Mouse (Mus musculus) cerebellum, adult 11-12 months (tissue): ENCODE data around the gene Prr19.

Experiments used
- DNase-seq: peaks from one replicate; pipeline ENCODE4 v3.0.0; 2022

Gene Prr19

DNA sequence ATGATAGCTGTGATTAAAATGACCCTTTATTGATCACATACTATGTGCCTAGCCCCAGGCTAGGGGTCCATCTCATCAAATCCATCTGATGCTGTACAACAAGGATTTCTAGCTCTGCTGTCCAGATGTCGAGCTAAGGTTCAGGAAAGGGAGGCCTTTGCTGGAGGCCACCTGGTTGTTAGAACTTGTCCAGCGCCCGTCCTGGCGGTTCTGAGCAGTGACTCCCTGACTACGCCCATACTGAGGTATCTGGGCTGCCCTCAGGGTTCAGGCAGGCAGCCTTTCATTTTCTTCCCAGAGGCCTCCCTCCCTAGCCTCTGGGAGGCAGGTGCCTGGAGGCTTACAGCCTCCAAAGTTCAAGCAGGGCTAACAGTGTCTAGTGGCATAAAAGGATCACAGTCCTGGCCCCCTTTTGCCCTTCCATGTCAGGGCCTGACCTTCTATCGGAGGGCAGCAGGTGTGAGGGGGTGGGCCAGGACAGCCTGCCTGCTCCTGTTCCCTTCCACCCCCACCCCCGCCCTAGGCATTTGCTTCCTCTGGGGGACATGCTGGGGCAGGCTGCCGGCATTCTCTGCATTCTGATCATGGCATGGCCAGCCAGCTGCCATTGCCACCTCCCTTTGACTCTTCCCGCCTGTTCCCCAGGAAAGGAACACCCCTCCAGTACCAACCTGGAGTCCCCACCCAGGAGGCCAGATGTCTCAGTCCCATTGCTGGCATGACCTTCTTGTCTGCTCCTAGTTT lies 25.5 kb upstream of the Prr19 start:
- peak; percentile 47 for DNase-seq

DNA sequence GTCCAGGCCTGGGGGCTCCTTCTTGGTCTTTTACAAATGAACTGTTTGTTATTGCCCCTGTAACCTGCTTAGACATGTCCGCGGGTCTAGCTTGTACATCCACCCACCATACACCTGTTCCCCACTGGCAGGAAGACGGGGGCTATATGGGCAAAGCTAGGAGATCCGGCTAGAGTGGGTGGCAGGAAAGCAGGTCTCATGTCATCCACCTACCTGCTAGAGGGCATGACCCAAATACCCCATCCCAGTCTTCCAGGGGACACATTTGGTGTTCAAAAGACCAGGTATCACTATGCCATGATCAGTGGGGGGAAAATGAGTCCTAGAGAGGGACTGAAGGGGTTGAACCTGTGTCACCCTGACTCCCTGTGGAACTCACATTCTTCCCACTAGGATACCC lies 23.8 kb upstream of the Prr19 start:
- peak; percentile 56 for DNase-seq

DNA sequence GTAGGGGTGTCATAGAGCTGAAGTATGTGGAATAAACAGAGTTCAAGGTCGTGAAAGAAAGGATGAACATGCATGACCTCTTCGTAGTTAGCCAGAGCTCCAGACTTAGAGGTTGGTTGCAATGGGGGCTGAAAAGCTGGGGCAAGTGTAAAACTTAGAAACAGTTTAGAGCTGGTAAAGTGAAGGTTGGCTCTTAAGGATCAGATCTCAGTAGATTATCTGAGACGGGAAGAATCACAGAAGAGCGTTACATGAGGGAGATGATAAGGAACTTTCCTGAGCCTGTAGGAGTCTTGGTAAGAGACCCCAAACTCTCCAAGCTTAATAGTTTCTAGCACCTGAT lies 23.2 kb upstream of the Prr19 start:
- DNase-seq = no peak

DNA sequence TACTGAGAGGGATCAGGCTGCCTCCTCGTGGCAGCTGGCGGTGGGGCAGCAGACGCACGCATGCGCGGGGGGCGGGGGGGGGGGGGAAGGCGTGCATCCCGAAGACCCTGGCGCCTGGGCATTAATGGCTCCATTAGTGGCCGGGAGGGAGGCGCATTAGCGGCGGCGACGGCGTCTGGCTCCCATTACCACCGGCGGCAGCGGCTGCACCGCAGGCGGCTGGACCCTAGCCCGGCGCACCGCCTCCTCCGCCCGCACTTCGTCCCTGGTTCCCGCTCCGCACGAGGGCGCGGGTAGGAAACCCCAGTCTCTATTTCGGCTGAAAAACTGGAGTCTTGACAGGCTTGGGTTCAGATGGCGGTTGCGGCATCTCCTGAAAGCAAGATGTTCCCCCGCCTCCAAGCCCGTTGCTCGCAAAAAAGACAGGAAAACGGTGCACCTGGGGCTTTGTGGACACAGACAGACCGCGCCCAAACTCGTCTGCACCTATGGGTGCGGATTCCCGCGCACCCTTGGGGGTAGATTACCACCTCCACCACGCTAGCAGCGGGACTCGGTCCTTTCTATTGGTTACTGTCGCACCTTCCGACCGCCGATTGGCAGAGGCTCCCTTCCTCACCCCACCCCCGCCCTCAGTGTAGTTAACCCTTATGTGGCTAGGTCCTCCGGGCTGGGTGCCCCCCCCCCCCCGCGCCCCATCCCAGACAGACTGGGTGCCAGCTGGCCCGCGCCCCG lies 22.7 kb upstream of the Prr19 start:
- DNase-seq = peak; percentile 93

GRCm38 (mm10) chr7:25279076-25279860 lies 21.9 kb upstream of the Prr19 start:
- DNase-seq = peak; percentile 95

- DNase-seq = peak; percentile 83
Measured at GRCm38 (mm10) chr7:25279861-25280791, 21.1 kb upstream of the Prr19 start.

GRCm38 (mm10) chr7:25281166-25281733 lies 20.0 kb upstream of the Prr19 start:
- DNase-seq = peak; percentile 61

GRCm38 (mm10) chr7:25281734-25282601 lies 19.2 kb upstream of the Prr19 start:
- peak; percentile 98 for DNase-seq

DNA sequence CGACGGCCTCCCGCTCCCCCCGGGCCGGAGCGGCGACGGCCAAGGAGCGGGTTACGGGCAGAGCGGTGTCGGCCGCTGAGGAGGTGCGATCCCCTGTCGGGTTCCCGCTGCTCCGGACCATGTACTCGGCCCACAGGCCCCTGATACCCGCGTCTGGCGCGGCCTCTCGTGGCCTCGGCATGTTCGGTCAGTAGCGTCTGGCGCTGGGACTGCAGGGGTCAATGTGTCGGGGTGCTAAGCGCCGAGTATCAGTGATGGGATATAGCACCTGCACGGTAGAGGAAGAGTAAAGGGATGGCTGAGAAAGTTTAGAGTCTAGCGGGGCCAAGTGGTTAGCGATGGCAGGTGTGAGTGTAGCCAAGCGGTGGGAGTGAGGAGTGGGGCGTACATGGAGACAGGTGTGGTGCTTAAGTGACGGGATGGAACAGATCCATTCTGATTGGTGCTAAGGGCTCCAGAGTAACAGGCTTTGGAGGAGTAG lies 18.4 kb upstream of the Prr19 start:
- peak; percentile 83 for DNase-seq

GRCm38 (mm10) chr7:25283637-25284036 lies 17.6 kb upstream of the Prr19 start:
- peak; percentile 60 for DNase-seq

DNA sequence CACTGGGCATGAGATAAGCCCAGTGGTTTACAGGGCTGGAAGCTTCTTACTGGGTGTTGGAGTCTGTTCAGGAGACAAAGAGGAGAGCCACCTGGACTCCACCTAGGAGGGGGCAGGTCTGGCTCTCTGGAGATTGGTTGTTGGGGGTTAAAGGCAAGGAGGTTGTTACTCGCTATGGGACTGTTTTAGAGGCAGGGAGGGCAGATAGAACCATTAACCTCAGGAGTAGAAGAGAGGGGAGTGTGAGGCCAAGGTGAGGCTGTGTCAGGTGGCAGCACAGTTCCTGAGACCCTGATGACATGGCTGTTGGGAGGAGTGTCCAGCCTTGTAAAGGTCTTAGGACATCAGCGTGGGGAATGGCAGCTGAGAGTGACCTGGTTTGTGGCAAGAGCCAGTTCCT lies 17.0 kb upstream of the Prr19 start:
- peak; percentile 48 for DNase-seq

DNA sequence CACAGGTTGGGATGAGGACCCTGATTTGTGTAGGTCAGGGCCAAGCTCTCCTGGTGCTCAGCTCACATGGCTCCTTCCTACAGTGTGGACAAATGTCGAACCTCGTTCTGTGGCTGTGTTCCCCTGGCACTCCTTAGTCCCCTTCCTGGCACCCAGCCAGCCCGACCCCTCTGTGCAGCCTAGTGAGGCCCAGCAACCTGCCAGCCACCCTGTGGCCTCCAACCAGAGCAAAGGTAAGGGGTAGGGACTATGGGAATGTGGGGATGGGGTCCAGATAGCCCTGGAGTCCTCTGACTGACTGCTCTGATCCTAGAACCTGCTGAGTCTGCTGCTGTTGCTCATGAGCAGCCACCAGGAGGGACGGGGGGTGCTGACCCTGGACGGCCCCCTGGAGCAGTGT lies 16.4 kb upstream of the Prr19 start:
- DNase-seq = peak; percentile 74

DNA sequence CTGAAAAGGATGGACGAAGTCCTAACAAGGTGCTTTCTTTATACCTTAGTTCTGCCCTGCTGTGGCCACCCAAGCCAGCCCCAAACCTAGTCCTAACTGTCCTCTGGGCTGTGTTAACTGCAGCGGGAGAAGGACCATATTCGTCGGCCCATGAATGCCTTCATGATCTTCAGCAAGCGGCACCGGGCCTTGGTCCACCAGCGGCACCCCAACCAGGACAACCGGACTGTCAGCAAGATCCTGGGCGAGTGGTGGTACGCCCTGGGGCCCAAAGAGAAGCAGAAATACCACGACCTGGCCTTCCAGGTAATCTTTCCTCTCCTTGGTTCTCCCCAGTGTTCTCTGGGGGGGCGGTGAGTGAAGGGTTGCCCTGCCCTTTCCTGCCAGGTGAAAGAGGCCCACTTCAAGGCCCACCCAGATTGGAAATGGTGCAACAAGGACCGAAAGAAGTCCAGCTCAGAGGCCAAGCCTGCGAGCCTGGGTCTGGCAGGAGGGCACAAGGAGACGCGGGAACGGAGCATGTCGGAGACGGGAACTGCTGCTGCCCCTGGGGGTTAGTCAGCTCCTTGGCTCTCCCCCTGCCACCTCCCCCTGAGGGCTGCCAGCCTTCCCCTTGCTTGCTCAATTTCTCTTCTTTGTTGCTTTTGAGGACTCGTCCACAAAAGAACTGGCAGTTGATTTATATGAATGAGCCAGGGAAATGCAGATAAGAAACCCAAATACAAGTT lies 15.5 kb upstream of the Prr19 start:
- DNase-seq = peak; percentile 33

GRCm38 (mm10) chr7:25286989-25287388 lies 14.2 kb upstream of the Prr19 start:
- DNase-seq = peak; percentile 37

GRCm38 (mm10) chr7:25288011-25288410 lies 13.2 kb upstream of the Prr19 start:
- peak; percentile 30 for DNase-seq

DNA sequence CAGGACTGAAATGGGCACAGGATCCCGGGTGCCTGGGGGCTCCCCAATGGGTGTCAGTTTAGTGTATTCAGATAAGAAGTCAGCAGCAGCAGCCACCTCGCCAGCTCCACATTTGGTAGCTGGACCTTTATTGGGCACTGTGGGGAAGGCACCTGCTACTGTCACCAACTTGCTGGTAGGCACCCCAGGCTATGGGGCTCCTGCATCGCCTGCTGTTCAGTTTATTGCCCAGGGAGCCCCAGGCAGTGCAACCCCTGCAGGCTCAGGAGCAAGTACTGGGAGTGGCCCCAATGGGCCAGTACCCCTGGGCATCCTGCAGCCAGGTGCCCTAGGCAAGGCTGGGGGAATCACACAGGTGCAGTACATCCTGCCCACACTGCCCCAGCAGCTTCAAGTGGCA lies 12.5 kb upstream of the Prr19 start:
- no peak for DNase-seq

- DNase-seq = no peak
Measured at GRCm38 (mm10) chr7:25289925-25290324, 11.3 kb upstream of the Prr19 start.

DNA sequence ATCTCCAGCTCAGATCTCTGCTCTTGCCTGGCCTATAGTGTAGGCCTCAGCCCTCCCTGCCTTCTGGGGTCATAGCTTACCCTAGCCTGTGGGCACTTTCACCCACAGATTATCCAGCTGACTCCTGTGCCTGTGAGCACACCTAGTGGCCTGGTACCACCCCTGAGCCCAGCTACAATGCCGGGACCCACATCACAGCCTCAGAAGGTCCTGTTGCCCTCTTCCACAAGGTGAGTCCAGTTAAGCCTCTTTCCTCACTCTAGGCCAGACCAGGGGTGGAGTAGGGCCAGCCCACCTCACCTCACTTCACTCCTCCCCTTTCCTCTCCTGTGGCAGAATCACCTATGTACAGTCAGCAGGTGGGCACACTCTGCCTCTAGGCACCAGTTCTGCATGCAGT lies 10.7 kb upstream of the Prr19 start:
- DNase-seq = no peak

GRCm38 (mm10) chr7:25290911-25291310 lies 10.3 kb upstream of the Prr19 start:
- DNase-seq = peak; percentile 68

DNA sequence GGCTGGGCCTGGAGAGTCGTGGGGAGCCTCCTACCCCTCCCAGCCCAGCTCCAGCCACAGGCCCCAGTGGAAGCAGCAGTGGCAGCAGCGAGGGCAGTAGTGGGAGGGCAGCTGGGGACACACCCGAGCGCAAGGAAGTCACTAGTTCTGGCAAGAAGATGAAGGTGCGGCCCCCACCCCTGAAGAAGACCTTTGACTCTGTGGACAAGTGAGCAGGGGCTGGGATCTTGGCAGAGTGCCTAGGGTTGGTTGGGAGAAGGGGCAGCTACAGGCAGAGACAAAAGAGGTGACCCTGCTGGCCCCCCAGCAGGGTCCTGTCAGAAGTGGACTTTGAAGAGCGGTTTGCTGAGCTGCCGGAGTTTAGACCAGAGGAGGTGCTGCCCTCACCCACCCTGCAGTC lies 9.1 kb upstream of the Prr19 start:
- DNase-seq = peak; percentile 50
